Mouse (Mus musculus) small intestine, adult 2 months (tissue): ENCODE measurements around the gene Stam. TPM values are rescaled to one million over a fixed set of nuclear protein-coding genes. Genes with fewer than 3 reads are reported as not detected.

Experiments
- H3K27ac ChIP-seq: fragments of 200-500 bp; 2 replicates; pipeline ENCODE4 v1.5.1; 2012; ENCODE audit warnings: low read depth, low read length, control low read depth, inconsistent platforms; ENCODE audit not compliant: insufficient read depth
- H3K27me3 ChIP-seq: fragments of 200-500 bp; 2 replicates; pipeline ENCODE4 v1.6.1; 2012; ENCODE audit warnings: mild to moderate bottlenecking, moderate library complexity, low read length, inconsistent platforms; ENCODE audit not compliant: control insufficient read depth, insufficient read depth
- H3K36me3 ChIP-seq: fragments of 200-500 bp; 2 replicates; pipeline ENCODE4 v1.6.1; 2012; ENCODE audit warnings: mild to moderate bottlenecking, low read length, control low read depth, inconsistent platforms; ENCODE audit not compliant: control insufficient read depth, insufficient read depth
- H3K4me1 ChIP-seq: fragments of 200-500 bp; 2 replicates; pipeline ENCODE4 v1.6.1; 2012; ENCODE audit warnings: low read length, inconsistent platforms, mixed read lengths; ENCODE audit not compliant: control insufficient read depth, insufficient read depth, insufficient read length
- H3K4me3 ChIP-seq: fragments of 200-500 bp; 2 replicates; pipeline ENCODE4 v1.5.1; 2012; ENCODE audit warnings: low read depth, mild to moderate bottlenecking, control low read depth, inconsistent platforms, low read length, moderate library complexity
- CTCF ChIP-seq: fragments of 200-500 bp; IDR thresholded peaks from 2 replicates; pipeline ENCODE4 v1.5.1; 2012; ENCODE audit warnings: low read depth, mild to moderate bottlenecking, control low read depth, inconsistent platforms, low read length, moderate library complexity, mixed read lengths; ENCODE audit not compliant: insufficient replicate concordance, insufficient read length; ENCODE audit errors: extremely low read depth
- POLR2A ChIP-seq: fragments of 200-500 bp; IDR thresholded peaks from 2 replicates; pipeline ENCODE4 v1.6.1; 2012; ENCODE audit warnings: low read depth, mild to moderate bottlenecking, control low read depth, inconsistent platforms, low read length, moderate library complexity
- WGBS: fragments of 180-500 bp; shearing (Covaris S2); methylation state at CpG from one replicate; pipeline ENCODE4 v1.1.7; 2018; 5-methylcytosine and 5-hydroxymethylcytosine counted together
- polyA plus RNA-seq: library from polyadenylated mRNA; depleted of rRNA; stranded (reverse); fragments of >200 nt; gene quantifications from 2 replicates; pipeline ENCODE4 v1.2.3, GENCODE M21; 2012

The Stam gene
- polyA plus RNA-seq, 1 experiment, result 9.6 TPM

- 28% methylated on average over 3 of the region's 3 CpGs for WGBS
- TF ChIP-seq POLR2A (no peak), CTCF (no peak)
- H3K27ac ChIP-seq, result no peak overlapping the region
Observed at GRCm38 (mm10) chr2:14165618-14166344, 91.9 kb downstream of the Stam start.

DNA sequence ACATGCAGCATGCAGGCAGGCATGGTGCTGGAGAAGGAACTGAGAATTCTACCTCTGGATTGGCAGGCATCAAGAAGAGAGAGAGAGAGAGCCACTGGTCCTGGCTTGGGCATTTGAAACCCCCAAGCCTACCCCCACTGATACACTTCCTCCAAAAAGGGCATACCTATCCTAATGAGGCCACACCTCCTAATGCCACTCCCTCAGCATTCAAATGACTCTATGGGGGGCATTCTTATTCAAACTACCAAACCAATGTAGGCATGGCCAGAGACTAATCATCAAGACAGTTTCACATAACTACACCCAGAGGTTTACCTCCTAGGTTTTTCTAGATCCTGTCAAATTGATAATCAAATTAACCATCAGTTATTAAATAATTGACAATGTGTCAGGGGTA lies 93.8 kb downstream of the Stam start:
- Histone ChIP-seq H3K27me3 (no peaks in the 10 kb centered on the region), H3K4me3 (no peak overlapping the region), H3K36me3 (no peaks in the 10 kb centered on the region), H3K4me1 (peaks cover 9% of the 10 kb centered on the region; the same call in 1 of the 2 replicates), H3K27ac (no peak overlapping the region)
- TF ChIP-seq CTCF (no peak), POLR2A (no peak)

More at GRCm38 (mm10) chr2:14165618-14166344, 91.9 kb downstream of the Stam start:
- Histone ChIP-seq H3K4me1 (peaks cover 9% of the 10 kb centered on the region; the same call in 1 of the 2 replicates), H3K36me3 (no peaks in the 10 kb centered on the region), H3K4me3 (no peak overlapping the region), H3K27me3 (no peaks in the 10 kb centered on the region)

- 23% methylated on average over 3 of the region's 3 CpGs for WGBS
- peaks cover 4% of the 10 kb centered on the region; the same call in 1 of the 2 replicates for H3K4me1 ChIP-seq
- no peaks in the 10 kb centered on the region for H3K27me3 ChIP-seq
- no peaks in the 10 kb centered on the region for H3K36me3 ChIP-seq
- TF ChIP-seq CTCF (no peak), POLR2A (peak; percentile 72; the same call in 1 of the 2 replicates)
- H3K4me3 ChIP-seq, result peak within 1 kb of the TSS; percentile 44; the same call in 1 of the 2 replicates
- H3K27ac ChIP-seq, result peak within 1 kb of the TSS; percentile 96
Observed at GRCm38 (mm10) chr2:14174334-14174733, 100.4 kb downstream of the Stam start, which contains the start of gene Tmem236. Tmem236 (plus strand) TSS chr2:14174523.

DNA sequence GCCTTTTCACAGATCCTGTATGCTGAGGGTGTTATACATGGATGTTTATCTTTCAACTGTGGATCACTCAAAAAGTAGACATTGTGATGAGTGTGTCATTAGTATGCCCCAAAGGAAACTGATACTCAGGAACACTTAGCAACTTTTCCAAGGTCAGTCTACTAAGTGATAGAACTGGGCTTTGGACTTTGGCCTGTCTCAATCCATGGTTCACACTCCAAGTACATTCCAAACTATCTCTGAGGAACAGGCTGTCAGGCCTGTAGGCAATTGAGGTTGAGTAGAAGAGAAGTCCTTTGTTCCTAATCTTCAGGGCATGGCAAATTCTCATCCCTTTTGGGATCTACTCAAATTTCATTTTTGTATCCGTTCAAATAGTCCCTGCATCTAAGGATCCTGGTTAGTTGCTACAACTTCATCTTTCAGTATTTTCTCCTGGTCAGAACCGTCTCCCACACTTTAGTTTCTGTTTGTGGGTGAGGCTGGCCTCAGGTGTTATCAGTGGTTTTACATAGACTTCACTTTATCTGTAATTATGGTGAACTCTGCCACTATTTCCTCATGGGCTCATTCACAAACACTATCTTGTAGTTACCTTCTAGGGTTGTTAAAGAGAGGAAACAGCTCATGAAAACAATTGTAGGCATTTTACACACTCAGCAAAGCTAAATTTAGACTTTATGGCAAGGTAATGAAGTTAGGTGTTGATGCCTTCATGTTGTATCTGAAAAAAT lies 102.7 kb downstream of the Stam start:
- H3K4me3 ChIP-seq, result no peak overlapping the region
- no peak for TF ChIP-seq POLR2A
- no peak for TF ChIP-seq CTCF
- no peaks in the 10 kb centered on the region for H3K27me3 ChIP-seq
- WGBS, result 29% methylated on average over 2 of the region's 2 CpGs
- H3K4me1 ChIP-seq, result peaks cover 7% of the 10 kb centered on the region; the same call in 1 of the 2 replicates
- H3K36me3 ChIP-seq, result peaks cover 5% of the 10 kb centered on the region; the same call in 1 of the 2 replicates
- peak overlapping the region; percentile 89 for H3K27ac ChIP-seq

- Histone ChIP-seq H3K27ac (no peak overlapping the region), H3K4me1 (peaks cover 3% of the 10 kb centered on the region; the same call in 1 of the 2 replicates), H3K27me3 (no peaks in the 10 kb centered on the region), H3K36me3 (peaks cover 14% of the 10 kb centered on the region), H3K4me3 (no peak overlapping the region)
- TF ChIP-seq POLR2A (no peak), CTCF (no peak)
Observed at GRCm38 (mm10) chr2:14184375-14184774, 110.5 kb downstream of the Stam start.

DNA sequence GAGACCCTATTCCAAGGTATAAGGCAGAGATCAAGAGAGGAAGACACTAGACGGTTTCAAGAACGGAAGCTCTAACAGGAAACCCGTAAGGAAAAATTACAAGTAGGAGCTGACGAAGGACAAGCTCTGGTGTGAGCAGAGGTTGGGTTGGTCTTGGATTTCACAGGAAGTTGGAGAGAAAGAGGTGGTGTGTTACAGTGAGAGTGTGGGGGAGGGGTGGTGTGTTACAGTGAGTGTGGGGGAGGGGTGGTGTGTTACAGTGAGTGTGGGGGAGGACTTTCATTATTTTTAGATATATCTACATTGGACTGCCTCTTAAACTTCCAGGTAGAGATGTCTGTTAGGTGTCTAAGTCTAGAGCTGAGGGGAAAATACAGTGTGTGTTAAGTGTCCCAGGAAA lies 116.8 kb downstream of the Stam start:
- TF ChIP-seq POLR2A (no peak), CTCF (no peak)
- no peaks in the 10 kb centered on the region for H3K27me3 ChIP-seq
- peaks cover 2% of the 10 kb centered on the region; the same call in 1 of the 2 replicates for H3K4me1 ChIP-seq
- H3K36me3 ChIP-seq, result peaks cover 14% of the 10 kb centered on the region
- H3K4me3 ChIP-seq, result no peak overlapping the region
- H3K27ac ChIP-seq, result no peak overlapping the region
- WGBS, result 76% methylated on average over 4 of the region's 4 CpGs

DNA sequence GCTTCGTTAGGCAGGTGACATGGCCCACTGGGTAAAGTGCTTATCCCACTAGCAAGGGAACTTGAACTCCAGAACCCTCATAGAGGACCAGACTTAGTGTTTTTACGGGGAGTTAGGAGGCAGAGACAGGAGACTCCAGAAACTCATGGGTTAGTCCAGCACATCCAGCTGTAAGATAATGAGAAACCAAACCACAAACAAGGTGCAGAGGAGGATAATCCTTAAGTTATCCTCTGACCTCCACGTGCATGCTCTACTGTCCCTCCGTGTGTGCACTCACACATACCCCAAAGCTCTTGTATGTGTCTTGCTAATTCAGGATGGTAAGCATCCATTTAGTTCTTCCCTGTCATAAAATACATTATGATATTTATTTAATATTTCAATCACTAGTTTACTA lies 117.7 kb downstream of the Stam start:
- peaks cover 14% of the 10 kb centered on the region for H3K36me3 ChIP-seq

More for the DNA sequence above, 117.7 kb downstream of the Stam start:
- H3K4me3 ChIP-seq, result no peak overlapping the region
- 88% methylated on average over 4 of the region's 4 CpGs for WGBS
- TF ChIP-seq POLR2A (no peak), CTCF (no peak)
- H3K27me3 ChIP-seq, result no peaks in the 10 kb centered on the region
- H3K4me1 ChIP-seq, result peaks cover 2% of the 10 kb centered on the region; the same call in 1 of the 2 replicates
- no peak overlapping the region for H3K27ac ChIP-seq
